Mouse (Mus musculus) bone marrow macrophage, adult 2 months (primary cell): ENCODE results near the gene Def6. TPM values are rescaled to one million over a fixed set of nuclear protein-coding genes. Genes with fewer than 3 reads are reported as not detected.
"Not testable (repeated sequence)": the region's sequence is repeated elsewhere in the genome, so short reads cannot be mapped to it uniquely, and the experiment has no call there.

Experiments
- H3K27ac ChIP-seq: 2 replicates; pipeline ENCODE4 v1.5.1; 2012; ENCODE audit warnings: low read depth, low read length; ENCODE audit not compliant: insufficient read depth
- H3K4me1 ChIP-seq: 2 replicates; pipeline ENCODE4 v1.6.1; 2012; ENCODE audit warnings: low read length; ENCODE audit not compliant: control insufficient read depth, insufficient read depth
- H3K4me3 ChIP-seq: 2 replicates; pipeline ENCODE4 v1.5.1; 2012; ENCODE audit warnings: mild to moderate bottlenecking, low read length, moderate library complexity; ENCODE audit not compliant: insufficient read depth
- CTCF ChIP-seq: IDR thresholded peaks from 2 replicates; pipeline ENCODE4 v1.5.1; 2012; ENCODE audit warnings: low read depth, mild to moderate bottlenecking, low read length, moderate library complexity
- POLR2A ChIP-seq: IDR thresholded peaks from 2 replicates; pipeline ENCODE4 v1.6.1; 2012; ENCODE audit warnings: mild to moderate bottlenecking, low read depth, low read length, borderline replicate concordance
- polyA plus RNA-seq: library from polyadenylated mRNA; stranded (reverse); fragments of >200 nt; gene quantifications from 2 replicates; pipeline ENCODE4 v1.2.4, GENCODE M21; 2012; ENCODE audit not compliant: missing spikeins, insufficient read depth, insufficient read length

The Def6 gene
- polyA plus RNA-seq, 1 experiment = 44.7 TPM

DNA sequence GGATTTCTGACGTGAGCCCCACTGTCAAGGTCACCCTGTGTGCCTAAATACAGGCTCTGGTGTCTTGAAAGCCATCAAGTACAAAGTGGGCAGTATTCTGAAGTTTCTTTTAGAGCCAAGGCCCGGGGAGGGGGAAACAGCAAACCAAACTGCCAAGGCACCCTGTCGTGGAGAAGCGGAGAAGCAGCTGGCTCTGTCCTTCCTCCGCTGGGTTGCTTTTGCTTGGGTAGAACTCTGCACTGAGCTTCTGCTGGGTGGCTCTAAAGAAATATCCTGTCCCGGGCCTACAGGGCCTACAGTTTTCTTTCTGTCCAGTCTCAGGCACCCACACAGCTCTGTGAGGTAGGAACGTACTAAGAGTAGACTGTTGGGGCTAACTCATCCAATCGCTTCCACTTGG is 486 bp upstream of the Def6 start:
- H3K4me3 ChIP-seq = no peak overlapping the region
- peak overlapping the region; percentile 81 for H3K27ac ChIP-seq
- TF ChIP-seq CTCF = no peak
- no peak for TF ChIP-seq POLR2A
- peaks cover 25% of the 10 kb centered on the region for H3K4me1 ChIP-seq

- TF ChIP-seq POLR2A (no peak), CTCF (no peak)
- H3K27ac ChIP-seq = peak overlapping the region; percentile 81
- peaks cover 25% of the 10 kb centered on the region for H3K4me1 ChIP-seq
- peak overlapping the region; percentile 72 for H3K4me3 ChIP-seq
These were observed 685 bp downstream of the Def6 start for GRCm38 (mm10) chr17:28208314-28208612.

DNA sequence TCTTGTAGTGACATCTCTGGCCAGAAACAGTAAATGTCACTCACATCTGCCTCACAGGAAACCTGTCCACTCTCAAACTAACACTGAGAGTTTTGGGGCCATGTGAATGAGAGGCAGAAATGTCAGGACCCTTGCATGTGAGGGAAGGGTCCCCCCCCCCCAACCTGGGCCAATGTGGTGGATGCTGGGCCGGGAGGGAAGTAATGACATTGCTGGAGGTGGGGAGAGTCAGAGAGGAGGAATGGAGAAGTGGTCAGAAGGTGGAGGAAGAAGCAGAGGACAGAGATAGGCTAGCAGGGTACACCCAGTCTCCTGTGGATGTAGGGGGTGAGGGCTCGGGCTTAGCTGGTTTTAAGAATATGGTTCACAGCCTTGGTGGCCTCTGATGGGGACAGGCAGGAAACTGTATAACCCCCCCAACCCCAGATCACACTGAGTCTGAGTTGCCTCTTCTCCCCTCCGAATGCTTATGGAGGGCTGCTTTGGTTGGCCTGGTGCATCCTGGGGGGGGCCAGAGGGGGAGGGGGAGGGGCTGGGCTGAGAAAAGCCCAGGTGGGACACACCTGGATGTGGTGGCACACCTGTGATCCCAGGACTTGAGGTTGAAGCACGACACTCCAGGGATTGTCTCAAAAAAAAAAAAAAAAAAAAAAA is 2.0 kb downstream of the Def6 start:
- no peak overlapping the region for H3K4me3 ChIP-seq
- peaks cover 25% of the 10 kb centered on the region for H3K4me1 ChIP-seq
- no peak for TF ChIP-seq CTCF
- no peak for TF ChIP-seq POLR2A
- no peak overlapping the region for H3K27ac ChIP-seq

DNA sequence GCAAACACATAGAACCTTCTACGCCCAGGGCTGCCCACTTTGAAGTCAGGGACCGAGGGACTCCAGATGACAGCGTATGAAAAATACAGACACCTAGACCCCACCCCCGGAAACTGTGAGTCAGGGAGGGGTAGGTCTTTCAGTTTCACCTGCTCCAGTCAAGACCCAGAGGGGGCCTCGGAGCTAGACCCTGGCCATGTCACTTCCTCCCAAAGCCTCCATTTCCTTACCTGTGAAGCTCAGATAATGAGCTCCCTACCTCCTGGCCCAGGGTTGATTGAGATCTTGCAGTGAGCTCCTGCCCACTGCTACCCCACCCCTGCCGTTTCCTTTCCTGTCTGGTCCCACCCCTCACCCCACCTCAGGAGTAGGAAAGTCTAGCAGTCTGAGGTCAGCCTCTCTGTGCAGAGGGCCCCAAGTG is 4.4 kb downstream of the Def6 start:
- no peak overlapping the region for H3K4me3 ChIP-seq
- no peak for TF ChIP-seq POLR2A
- TF ChIP-seq CTCF = no peak
- peaks cover 15% of the 10 kb centered on the region for H3K4me1 ChIP-seq
- H3K27ac ChIP-seq = no peak overlapping the region

GRCm38 (mm10) chr17:28212391-28212790 is 4.8 kb downstream of the Def6 start:
- Histone ChIP-seq H3K27ac (no peak overlapping the region), H3K4me3 (no peak overlapping the region), H3K4me1 (peaks cover 13% of the 10 kb centered on the region)
- TF ChIP-seq CTCF (no peak), POLR2A (no peak)

DNA sequence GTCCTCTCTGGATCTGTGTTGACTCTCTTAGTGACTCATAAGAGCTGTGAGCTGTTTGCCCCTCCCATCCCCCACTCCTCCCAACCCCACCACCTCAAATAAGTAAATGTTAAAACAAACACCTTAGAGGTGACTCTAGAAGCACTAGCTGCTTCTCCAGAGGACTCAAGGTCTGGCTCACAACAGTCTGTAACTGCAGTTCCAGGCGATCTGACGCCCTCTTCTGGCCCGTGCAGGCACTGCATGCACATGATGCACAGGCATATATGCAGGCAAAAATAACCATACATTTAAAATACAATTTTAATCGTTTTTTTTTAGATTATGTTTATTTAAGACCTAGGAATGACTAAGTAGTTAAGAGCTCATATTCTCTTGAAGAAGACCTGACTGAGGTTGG is 5.7 kb downstream of the Def6 start:
- Histone ChIP-seq H3K4me1 (peaks cover 18% of the 10 kb centered on the region), H3K27ac (no peak overlapping the region), H3K4me3 (no peak overlapping the region)
- TF ChIP-seq CTCF (peak; percentile 65), POLR2A (no peak)

DNA sequence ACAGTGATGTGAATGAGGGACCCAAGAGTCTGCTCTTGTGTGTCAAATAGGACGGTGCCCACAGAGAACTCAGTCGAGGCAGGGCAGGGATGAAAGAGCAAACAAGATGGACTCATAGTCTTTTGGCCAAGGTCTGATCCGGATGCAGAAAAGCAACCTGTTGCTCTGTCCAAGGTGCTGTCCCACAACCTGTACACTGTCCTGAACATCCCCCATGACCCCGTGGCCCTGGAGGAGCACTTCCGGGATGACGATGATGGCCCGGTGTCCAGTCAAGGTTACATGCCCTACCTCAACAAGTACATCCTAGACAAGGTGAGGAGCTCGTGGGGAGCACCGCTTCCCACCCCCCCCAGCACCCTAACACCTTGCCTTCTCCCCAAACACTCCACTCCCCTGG is 9.2 kb downstream of the Def6 start:
- no peak for TF ChIP-seq CTCF
- TF ChIP-seq POLR2A = no peak
- Histone ChIP-seq H3K4me1 (peaks cover 17% of the 10 kb centered on the region), H3K27ac (no peak overlapping the region), H3K4me3 (no peak overlapping the region)

GRCm38 (mm10) chr17:28217721-28218649 is 10.4 kb downstream of the Def6 start:
- TF ChIP-seq CTCF (no peak), POLR2A (no peak)
- H3K4me1 ChIP-seq = peaks cover 17% of the 10 kb centered on the region
- peak overlapping the region; percentile 25; the same call in 1 of the 2 replicates for H3K4me3 ChIP-seq
- peak overlapping the region; percentile 24; the same call in 1 of the 2 replicates for H3K27ac ChIP-seq

- H3K4me3 ChIP-seq, H3K27ac ChIP-seq: not testable (repeated sequence)
- peaks cover 17% of the 10 kb centered on the region for H3K4me1 ChIP-seq
These were observed 14.9 kb downstream of the Def6 start for GRCm38 (mm10) chr17:28222463-28222862.
